Mouse (Mus musculus) frontal cortex, postnatal 14 days (tissue): Measurements from ENCODE around the gene Stap2.

Source experiments
- DNase-seq, 2 experiments: peaks; one replicate each; pipeline ENCODE4 v3.0.0; 2022; ENCODE audit warnings: low spot score in 2 of 2

The Stap2 gene

GRCm38 (mm10) chr17:56005415-56006061 is at the start of gene Stap2, which contains the start of gene Mpnd:
Gene Stap2 (minus strand): TSS chr17:56005584.
Gene Mpnd (plus strand): TSS chr17:56005711.
- DNase-seq: no peak

- no peak for DNase-seq
Measured at GRCm38 (mm10) chr17:56054938-56055337, 49.6 kb upstream of the Stap2 start.

- DNase-seq: no peak
Measured at GRCm38 (mm10) chr17:56051369-56051768, 46.0 kb upstream of the Stap2 start.

GRCm38 (mm10) chr17:56040857-56041163 is 35.4 kb upstream of the Stap2 start:
- DNase-seq: no peak

GRCm38 (mm10) chr17:56040030-56040856 is 34.9 kb upstream of the Stap2 start, which contains the start of gene Chaf1a:
Gene Chaf1a (plus strand): TSS chr17:56040439.
- DNase-seq: peak; percentile 95 to 98

GRCm38 (mm10) chr17:56039345-56039744 is 34.0 kb upstream of the Stap2 start:
- no peak for DNase-seq

GRCm38 (mm10) chr17:56038583-56039261 is 33.3 kb upstream of the Stap2 start:
- no peak for DNase-seq

GRCm38 (mm10) chr17:56036901-56037287 is 31.5 kb upstream of the Stap2 start:
- no peak for DNase-seq

- peak; percentile 99 for DNase-seq
Measured at GRCm38 (mm10) chr17:56036176-56036900, 31.0 kb upstream of the Stap2 start, which contains the start of gene Sh3gl1. Gene Sh3gl1 (minus strand): TSS chr17:56036635.

GRCm38 (mm10) chr17:56035216-56035615 is 29.8 kb upstream of the Stap2 start:
- no peak for DNase-seq

GRCm38 (mm10) chr17:56034726-56035100 is 29.3 kb upstream of the Stap2 start:
- DNase-seq: no peak

GRCm38 (mm10) chr17:56034040-56034725 is 28.8 kb upstream of the Stap2 start:
- no peak for DNase-seq

GRCm38 (mm10) chr17:56032831-56033230 is 27.4 kb upstream of the Stap2 start:
- DNase-seq: no peak

- DNase-seq: no peak
Measured at GRCm38 (mm10) chr17:56032127-56032733, 26.8 kb upstream of the Stap2 start.

- DNase-seq: no peak
Measured at GRCm38 (mm10) chr17:56031431-56031830, 26.0 kb upstream of the Stap2 start.

GRCm38 (mm10) chr17:56030919-56031318 is 25.5 kb upstream of the Stap2 start:
- no peak for DNase-seq

- DNase-seq: no peak
Measured at GRCm38 (mm10) chr17:56030238-56030870, 25.0 kb upstream of the Stap2 start.

- DNase-seq: no peak
Measured at GRCm38 (mm10) chr17:56027801-56028441, 22.5 kb upstream of the Stap2 start.

- no peak for DNase-seq
Measured at GRCm38 (mm10) chr17:56026881-56027280, 21.5 kb upstream of the Stap2 start.

GRCm38 (mm10) chr17:56026303-56026702 is 20.9 kb upstream of the Stap2 start:
- no peak for DNase-seq
